Mouse (Mus musculus) erythroblast, embryonic 14.5 days (primary cell): Measurements from ENCODE around the gene Lat2.

Source experiments
- GATA1 ChIP-seq: IDR thresholded peaks from 2 replicates; pipeline ENCODE4 v1.6.1; 2012; ENCODE audit warnings: low read length, inconsistent platforms, mixed read lengths
- TAL1 ChIP-seq: IDR thresholded peaks from 3 replicates; pipeline ENCODE4 v1.6.1; 2012; ENCODE audit warnings: low read length, inconsistent platforms, mixed read lengths

DNA sequence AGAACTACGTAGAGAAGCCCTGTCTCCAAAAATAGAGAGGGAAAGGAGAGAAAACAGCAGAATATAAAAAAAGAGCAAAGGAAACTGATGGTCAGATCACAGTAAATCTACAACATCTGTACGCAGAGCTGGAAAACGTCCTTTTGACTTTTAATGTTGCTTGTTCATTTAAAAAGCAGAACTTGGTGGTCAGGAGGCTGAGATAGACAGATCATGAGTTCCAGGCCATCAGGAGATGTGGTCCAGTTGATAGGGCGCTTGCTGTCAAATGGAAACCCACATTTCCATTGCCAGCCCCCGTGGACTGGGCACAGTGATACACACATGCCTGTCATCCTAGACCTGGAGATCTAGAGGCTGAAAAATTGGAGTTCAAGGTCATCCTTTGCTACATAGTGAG is 30.0 kb downstream of the Lat2 start:
- TF ChIP-seq TAL1, result no peak
- no peak for TF ChIP-seq GATA1
